8 mouse cellular contexts compared by ENCODE assay signal in the genomic region with DNA sequence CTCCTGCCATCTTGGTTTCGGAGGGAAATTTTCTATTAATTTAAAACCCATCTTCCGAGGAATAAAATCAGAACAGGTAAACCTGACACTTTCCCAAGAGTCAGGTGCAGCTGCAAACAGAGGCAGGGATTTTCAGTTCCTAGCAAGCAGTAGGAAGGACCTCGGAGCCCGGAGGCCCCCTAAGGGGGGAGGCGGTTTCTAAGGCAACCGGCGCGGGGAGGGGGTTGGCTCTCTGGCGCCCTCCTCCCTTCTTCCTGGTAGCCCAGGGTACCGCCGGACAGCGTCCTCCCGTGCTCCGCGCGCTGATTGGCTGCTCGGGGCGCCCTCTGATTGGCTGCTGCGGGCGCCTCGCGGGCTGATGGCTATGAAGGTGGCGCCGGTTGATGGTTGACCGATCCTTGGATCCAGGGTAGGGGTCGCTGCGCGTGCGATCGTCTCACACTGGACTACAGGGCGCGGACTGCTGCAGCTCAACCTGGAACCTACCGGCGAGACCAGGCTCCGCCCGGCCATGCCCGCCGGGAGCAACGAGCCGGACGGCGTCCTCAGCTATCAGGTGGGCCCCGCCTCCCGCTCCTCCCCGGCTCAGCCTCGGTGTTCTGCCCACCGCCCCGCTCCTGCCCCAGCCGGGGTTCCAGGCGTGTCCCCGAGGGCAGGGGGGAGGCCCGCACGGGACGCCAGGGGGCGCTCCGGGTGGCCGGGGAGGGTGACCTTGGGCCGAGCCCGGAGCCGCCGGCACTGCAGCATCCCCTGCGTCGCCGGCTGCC. TPM values are rescaled to one million over a fixed set of nuclear protein-coding genes. Genes with fewer than 3 reads are reported as not detected.
DNase-seq lines count a peak whose midpoint lies in the region; ATAC-seq and TF ChIP-seq lines count a peak whose summit lies in the region.

A gene (plus strand): TSS at position 329 of the 767 bp plus-strand sequence.

- WGBS in forebrain, embryonic 11.5 days, result under 1% methylated on average over 64 of the region's 64 CpGs
- whole genome bisulfite sequencing in heart, embryonic 15.5 days, result under 1% methylated on average over 64 of the region's 64 CpGs
- under 1% methylated on average over 53 of the region's 64 CpGs for WGBS in liver, embryonic 14.5 days (ENCODE audit: insufficient replicate concordance)
- WGBS in stomach, embryonic 15.5 days, result 1% methylated on average over 50 of the region's 64 CpGs

- peak within 1 kb of the TSS; percentile 75 for H3K27ac ChIP-seq in forebrain, embryonic 11.5 days (ENCODE audit: low read depth, low read length)
- H3K27ac ChIP-seq in heart, embryonic 15.5 days, result no peak within 1 kb of the TSS
- no peak within 1 kb of the TSS for H3K27ac ChIP-seq in liver, embryonic 14.5 days
- peak within 1 kb of the TSS; percentile 62 for H3K27ac ChIP-seq in stomach, embryonic 15.5 days

- H3K4me3 ChIP-seq in forebrain, embryonic 11.5 days (ENCODE audit: low read depth, low read length), result peak within 1 kb of the TSS; percentile 66
- H3K4me3 ChIP-seq in heart, embryonic 15.5 days, result peak within 1 kb of the TSS; percentile 61
- H3K4me3 ChIP-seq in liver, embryonic 14.5 days (ENCODE audit: insufficient read depth in 1 of 2, low read depth in 2 of 2, low read length in 2 of 2), result peak within 1 kb of the TSS; percentile 37 to 57
- peak within 1 kb of the TSS; percentile 64 for H3K4me3 ChIP-seq in stomach, embryonic 15.5 days (replicated peaks)

- peak; percentile 90 for DNase-seq in CD4-positive helper T cell, adult 2 months (ENCODE audit: low read depth, low spot score)
- DNase-seq in brain, embryonic 18.5 days (ENCODE audit: low read depth, low spot score), result peak; percentile 85
- DNase-seq in forebrain, embryonic 11.5 days (ENCODE audit: low spot score), result peak; percentile 98
- peak; percentile 91 to 96 for DNase-seq in kidney, postnatal 25 days
- DNase-seq in liver, embryonic 14.5 days (ENCODE audit: low read depth in 3 of 3, low spot score in 3 of 3), result no peak
- DNase-seq in neural tube, embryonic 10.5 days (ENCODE audit: extremely low spot score, low spot score), result peak; percentile 92

- peak; percentile 65 for TF ChIP-seq CTCF in liver, embryonic 14.5 days (IDR thresholded peaks at IDR 0.05; ENCODE audit: low read depth)

- ATAC-seq in forebrain, embryonic 11.5 days (replicated peaks; ENCODE audit: low FRiP score), result peak; percentile 96
- ATAC-seq in heart, embryonic 15.5 days (replicated peaks; ENCODE audit: insufficient number of reproducible peaks, insufficient read depth, low FRiP score, low read depth), result peak; percentile 88
- peak; percentile 77 for ATAC-seq in liver, embryonic 14.5 days (ENCODE audit: insufficient read depth)
- ATAC-seq in stomach, embryonic 15.5 days (ENCODE audit: insufficient read depth, low FRiP score, low read depth), result peak; percentile 92

- H3K4me2 ChIP-seq in forebrain, embryonic 11.5 days (ENCODE audit: low read depth, low read length, severe bottlenecking), result peak within 1 kb of the TSS; percentile 84
- peak within 1 kb of the TSS; percentile 95 for H3K4me2 ChIP-seq in heart, embryonic 15.5 days
- peak within 1 kb of the TSS; percentile 77 for H3K4me2 ChIP-seq in liver, embryonic 14.5 days (ENCODE audit: low read depth)
- H3K4me2 ChIP-seq in stomach, embryonic 15.5 days, result peak within 1 kb of the TSS; percentile 93

- no peak for TF ChIP-seq EP300 in liver, embryonic 14.5 days (IDR thresholded peaks at IDR 0.05; ENCODE audit: low read depth)

- H3K27me3 ChIP-seq in forebrain, embryonic 11.5 days (ENCODE audit: control insufficient read depth, insufficient read depth, low read length), result no peaks in the 10 kb centered on the region
- peaks cover 67% of the 10 kb centered on the region for H3K27me3 ChIP-seq in heart, embryonic 15.5 days
- peaks cover 39% of the 10 kb centered on the region for H3K27me3 ChIP-seq in liver, embryonic 14.5 days (ENCODE audit: control insufficient read depth, insufficient read depth, low read length)
- H3K27me3 ChIP-seq in stomach, embryonic 15.5 days (replicated peaks), result no peaks in the 10 kb centered on the region; the same call in 1 of the 2 replicates

- no peaks in the 10 kb centered on the region for H3K36me3 ChIP-seq in forebrain, embryonic 11.5 days (ENCODE audit: control insufficient read depth, insufficient read depth, low read length)
- H3K36me3 ChIP-seq in heart, embryonic 15.5 days, result no peaks in the 10 kb centered on the region
- no peaks in the 10 kb centered on the region for H3K36me3 ChIP-seq in liver, embryonic 14.5 days (replicated peaks; ENCODE audit: control insufficient read depth, insufficient read depth, low read depth)
- H3K36me3 ChIP-seq in stomach, embryonic 15.5 days, result no peaks in the 10 kb centered on the region

- H3K4me1 ChIP-seq in forebrain, embryonic 11.5 days (replicated peaks; ENCODE audit: control insufficient read depth, insufficient read depth, low read length), result peaks cover 8% of the 10 kb centered on the region; the same call in 1 of the 2 replicates
- H3K4me1 ChIP-seq in heart, embryonic 15.5 days (replicated peaks), result peaks cover 17% of the 10 kb centered on the region
- H3K4me1 ChIP-seq in liver, embryonic 14.5 days (replicated peaks; ENCODE audit: control insufficient read depth in 2 of 2, insufficient read depth in 2 of 2, low read length in 1 of 2), result peaks cover 0 to 2% of the 10 kb centered on the region in 2 experiments; a peak in 1 of 4 replicates
- peaks cover 7% of the 10 kb centered on the region; the same call in 1 of the 2 replicates for H3K4me1 ChIP-seq in stomach, embryonic 15.5 days

- H3K9ac ChIP-seq in forebrain, embryonic 11.5 days (ENCODE audit: low read length), result peak within 1 kb of the TSS; percentile 77
- peak within 1 kb of the TSS; percentile 42; the same call in 1 of the 2 replicates for H3K9ac ChIP-seq in heart, embryonic 15.5 days
- no peak within 1 kb of the TSS for H3K9ac ChIP-seq in liver, embryonic 14.5 days (replicated peaks)
- peak within 1 kb of the TSS; percentile 38; the same call in 1 of the 2 replicates for H3K9ac ChIP-seq in stomach, embryonic 15.5 days

- no peaks in the 10 kb centered on the region for H3K9me3 ChIP-seq in forebrain, embryonic 11.5 days (ENCODE audit: control insufficient read depth, low read length)
- no peaks in the 10 kb centered on the region for H3K9me3 ChIP-seq in heart, embryonic 15.5 days (replicated peaks)
- no peaks in the 10 kb centered on the region for H3K9me3 ChIP-seq in liver, embryonic 14.5 days (ENCODE audit: control insufficient read depth, low read length)
- no peaks in the 10 kb centered on the region for H3K9me3 ChIP-seq in stomach, embryonic 15.5 days

RNA-seq across cellular contexts. Expression of the gene that starts here (rescaled TPM):
- polyA plus RNA-seq in forebrain, embryonic 11.5 days (2014; fragmentation: Nextera tagmentation; extraction: Ambion mirVana), result 12.3 and 12.8 TPM in 2 replicates
- polyA plus RNA-seq in heart, embryonic 15.5 days (2015; fragmentation: Nextera tagmentation; extraction: Ambion mirVana), result 0.53 and 1.7 TPM in 2 replicates
- polyA plus RNA-seq in liver, embryonic 14.5 days (2012; rRNA removed), result 0.15 and 0.16 TPM in 2 replicates
- polyA plus RNA-seq in liver, embryonic 14.5 days (2014; fragmentation: Nextera tagmentation; extraction: Ambion mirVana), result 0.30 and 0.55 TPM in 2 replicates
- polyA plus RNA-seq in stomach, embryonic 15.5 days (2015; fragmentation: Nextera tagmentation; extraction: Ambion mirVana), result 4.6 and 4.9 TPM in 2 replicates

Comparison
In these comparisons a context has a peak if more than half of its experiments do, and no peak if none do; other contexts are left out.
1. Peak in ATAC-seq, H3K4me3 ChIP-seq and H3K4me2 ChIP-seq in liver, embryonic 14.5 days; RNA of the gene not detected or under 1 TPM.
2. DNase-seq: peak in CD4-positive helper T cell, adult 2 months (single experiment), brain, embryonic 18.5 days (single experiment), forebrain, embryonic 11.5 days (single experiment), kidney, postnatal 25 days (2 of 2) and neural tube, embryonic 10.5 days (single experiment); none in liver, embryonic 14.5 days (0 of 3).
3. H3K27ac ChIP-seq: peak in forebrain, embryonic 11.5 days (single experiment) and stomach, embryonic 15.5 days (single experiment); none in heart, embryonic 15.5 days (single experiment) and liver, embryonic 14.5 days (single experiment).
4. Peak in every context shown above with its lines, with median percentiles within 50 percentile points of each other: ATAC-seq, H3K4me2 ChIP-seq and H3K4me3 ChIP-seq.